Mouse (Mus musculus): ENCODE data around the gene Nrip3.
A peak's percentile ranks its signal among the peaks of the same experiment; 100 is the strongest.

Gene Nrip3

GRCm38 (mm10) chr7:109781470-109782203 lies at the start of gene Nrip3:
Nrip3 (minus strand) TSS chr7:109782025.
- peak; percentile 75 for DNase-seq

GRCm38 (mm10) chr7:109831376-109831775 lies 49.6 kb upstream of the Nrip3 start:
- DNase-seq = no peak

DNA sequence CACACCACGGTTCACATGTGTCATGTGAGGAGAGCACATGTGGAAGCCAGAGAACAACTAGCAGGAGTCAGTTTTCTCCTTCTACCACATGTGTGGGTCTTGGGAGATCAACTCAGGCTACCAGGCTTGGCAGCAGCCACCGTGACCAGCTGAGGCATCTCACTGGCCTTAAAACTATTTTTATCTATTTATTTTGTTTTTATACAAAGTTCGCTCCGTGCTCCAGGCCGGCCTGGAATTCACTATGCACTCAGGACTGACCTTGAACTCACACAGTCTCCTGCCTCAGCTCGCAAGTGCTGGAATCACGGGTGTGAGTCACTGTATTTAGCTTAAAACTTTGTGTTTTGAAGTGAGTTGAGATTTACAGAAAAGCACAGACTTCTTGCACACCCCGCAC lies 45.1 kb upstream of the Nrip3 start:
- peak; percentile 66 for DNase-seq

DNA sequence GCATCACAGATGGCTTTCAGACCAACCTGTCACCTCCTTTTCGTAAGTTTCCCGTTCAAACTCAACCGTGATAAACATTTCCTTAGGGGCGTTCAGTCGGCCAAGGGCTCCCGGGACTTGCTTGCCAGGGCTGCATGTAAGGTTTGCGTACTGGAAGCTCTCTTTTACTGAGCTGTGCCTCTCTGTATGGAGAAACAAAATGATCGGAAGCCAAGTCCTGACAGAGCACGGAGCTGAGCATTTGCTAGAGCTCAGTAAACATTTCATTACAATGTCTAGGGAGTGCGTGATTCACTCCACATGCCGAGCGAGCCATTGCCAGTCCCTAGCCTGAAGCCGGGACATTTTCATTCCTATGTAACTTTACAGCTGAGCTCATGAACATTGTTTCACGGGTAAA lies 43.5 kb upstream of the Nrip3 start:
- peak; percentile 51 for DNase-seq

DNA sequence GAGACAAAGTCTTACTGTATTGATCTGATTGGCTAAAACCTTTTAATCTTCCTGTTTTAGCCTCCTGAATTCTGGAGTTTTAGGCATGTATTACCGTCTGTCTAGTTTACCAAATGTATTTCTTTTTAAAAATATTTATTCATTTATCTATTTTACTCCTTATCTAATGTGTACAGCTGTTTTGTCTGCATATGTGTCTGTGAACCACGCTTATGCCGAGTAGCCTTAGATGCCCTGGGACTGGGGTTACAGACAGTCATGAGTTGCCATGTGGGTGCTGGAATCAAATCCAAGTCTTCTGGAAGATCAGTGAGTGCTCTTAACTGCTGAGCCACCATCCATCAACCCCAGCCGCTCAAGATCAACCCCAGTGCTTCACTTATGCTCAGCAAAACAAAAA lies 36.8 kb upstream of the Nrip3 start:
- no peak for DNase-seq

DNA sequence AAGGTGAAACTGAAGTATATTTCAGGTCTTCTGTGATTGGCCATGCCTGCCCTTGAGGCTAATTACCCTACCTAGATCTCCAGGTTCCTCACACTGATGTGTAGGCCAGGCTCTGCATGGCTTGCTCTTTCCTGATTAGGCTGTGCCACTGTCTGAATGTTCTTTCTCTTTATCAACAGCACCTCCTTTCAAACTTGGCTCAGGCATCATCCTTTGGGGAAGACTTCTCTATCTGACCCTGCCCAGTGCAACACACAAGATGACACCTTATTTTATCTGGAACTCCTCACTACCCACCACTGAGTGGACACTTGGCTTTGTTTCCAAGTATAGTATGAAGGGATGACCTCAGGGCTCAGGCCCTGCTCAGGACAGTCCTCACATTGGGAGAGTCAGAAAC lies 36.1 kb upstream of the Nrip3 start:
- DNase-seq = no peak

- no peak for DNase-seq
These were observed 31.7 kb upstream of the Nrip3 start for GRCm38 (mm10) chr7:109813330-109814140.

- DNase-seq = no peak
These were observed 26.0 kb upstream of the Nrip3 start for GRCm38 (mm10) chr7:109807616-109808485.

DNA sequence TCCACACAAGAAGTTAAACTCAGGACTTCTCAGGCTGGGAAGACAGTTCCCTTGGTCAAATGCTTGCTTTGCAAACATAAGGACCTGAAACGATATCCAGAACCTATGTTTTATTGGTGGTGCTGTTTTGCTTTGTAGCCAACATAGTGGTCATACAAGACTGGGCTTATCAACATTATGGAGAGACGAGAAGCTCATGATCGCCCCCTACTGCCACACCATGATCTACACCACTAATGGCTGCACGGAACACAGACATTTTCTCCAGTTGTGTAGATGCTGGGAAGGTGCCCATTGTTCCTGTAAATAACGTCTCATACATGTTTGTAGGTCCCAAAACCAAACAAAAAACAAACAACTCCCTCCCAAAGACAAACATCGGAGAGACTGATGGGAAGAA lies 23.0 kb upstream of the Nrip3 start:
- peak; percentile 56 for DNase-seq

DNA sequence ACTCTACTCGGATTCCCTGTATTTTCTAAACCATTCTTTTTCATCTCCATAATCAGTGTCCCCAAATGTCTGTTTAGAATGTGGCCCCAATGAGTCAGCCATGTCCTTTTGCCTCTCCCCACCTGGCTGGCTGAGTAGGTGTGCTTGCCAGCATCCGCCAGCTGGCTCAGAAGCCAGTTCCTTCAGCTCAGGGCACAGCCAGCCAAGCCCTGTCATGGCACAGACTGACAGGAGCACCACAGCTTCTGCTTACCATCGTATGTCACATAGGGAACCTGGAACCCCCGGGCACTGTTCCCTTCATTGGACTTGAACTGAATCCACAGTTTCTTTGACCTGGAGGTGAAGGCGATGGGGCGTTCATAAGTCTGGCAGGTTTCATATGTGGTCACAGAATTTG lies 22.5 kb upstream of the Nrip3 start:
- no peak for DNase-seq

GRCm38 (mm10) chr7:109803516-109803915 lies 21.7 kb upstream of the Nrip3 start:
- DNase-seq = no peak

- no peak for DNase-seq
These were observed 18.8 kb upstream of the Nrip3 start for GRCm38 (mm10) chr7:109800626-109801025.

GRCm38 (mm10) chr7:109799168-109799567 lies 17.3 kb upstream of the Nrip3 start:
- DNase-seq = peak; percentile 41

DNA sequence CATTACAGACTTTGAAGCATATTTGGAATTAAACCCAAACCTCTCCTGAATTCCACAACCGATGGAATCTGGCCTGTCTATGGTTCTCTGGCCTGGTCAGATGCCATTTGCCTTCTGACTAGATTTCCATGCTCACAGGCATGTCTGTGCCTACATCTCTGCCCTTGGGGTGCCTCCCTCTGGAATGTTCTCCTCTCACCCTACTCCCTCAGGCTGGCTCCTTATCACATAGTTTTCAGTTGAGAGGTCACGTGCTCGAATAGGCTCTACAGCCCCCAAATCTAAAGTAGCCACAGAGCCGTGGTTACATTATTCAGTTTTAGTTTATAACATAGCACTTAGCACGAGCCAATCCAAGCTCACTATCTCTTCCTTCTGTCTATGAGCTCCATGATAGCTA lies 13.7 kb upstream of the Nrip3 start:
- peak; percentile 27 for DNase-seq

- DNase-seq = no peak
These were observed 12.7 kb upstream of the Nrip3 start for GRCm38 (mm10) chr7:109794556-109794955.

GRCm38 (mm10) chr7:109792759-109793158 lies 10.9 kb upstream of the Nrip3 start:
- DNase-seq = peak; percentile 71

DNA sequence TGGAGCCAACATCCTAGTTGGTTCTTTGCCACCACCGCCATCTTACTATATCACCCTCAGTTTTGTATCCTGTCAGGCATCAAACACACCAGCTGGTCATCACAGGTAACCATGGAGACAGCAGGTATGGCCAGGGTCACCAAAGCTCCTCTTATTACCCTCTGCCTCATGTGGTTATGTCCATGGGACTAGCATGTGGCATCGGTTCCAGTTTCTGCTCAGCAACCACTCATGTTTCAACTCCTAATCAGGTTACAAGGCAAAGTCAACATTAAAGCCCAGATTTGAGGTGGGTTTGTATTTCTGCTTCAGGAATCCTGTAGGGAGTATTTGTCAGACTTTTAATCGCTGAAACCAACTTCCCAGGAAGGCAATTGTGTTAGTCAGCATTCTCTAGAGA lies 9.0 kb upstream of the Nrip3 start:
- no peak for DNase-seq

DNA sequence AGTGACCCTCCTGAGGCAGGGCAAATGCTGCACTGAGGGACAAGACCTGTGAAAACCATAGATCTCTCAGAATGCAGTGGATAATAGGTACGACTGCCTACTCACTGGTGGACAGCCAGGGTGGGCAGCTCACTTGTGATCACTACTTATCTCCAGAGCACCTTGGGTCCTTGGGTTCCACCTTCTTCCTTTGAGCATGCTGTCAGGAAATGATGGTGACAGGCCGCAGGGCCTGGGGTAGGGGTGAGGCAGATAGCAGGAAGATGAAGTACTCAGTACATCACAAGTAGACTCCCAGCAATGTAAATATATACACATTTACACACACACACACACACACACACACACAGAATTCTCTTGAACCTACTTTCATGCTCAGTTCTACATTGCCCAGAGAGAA lies 6.0 kb upstream of the Nrip3 start:
- DNase-seq = no peak

DNA sequence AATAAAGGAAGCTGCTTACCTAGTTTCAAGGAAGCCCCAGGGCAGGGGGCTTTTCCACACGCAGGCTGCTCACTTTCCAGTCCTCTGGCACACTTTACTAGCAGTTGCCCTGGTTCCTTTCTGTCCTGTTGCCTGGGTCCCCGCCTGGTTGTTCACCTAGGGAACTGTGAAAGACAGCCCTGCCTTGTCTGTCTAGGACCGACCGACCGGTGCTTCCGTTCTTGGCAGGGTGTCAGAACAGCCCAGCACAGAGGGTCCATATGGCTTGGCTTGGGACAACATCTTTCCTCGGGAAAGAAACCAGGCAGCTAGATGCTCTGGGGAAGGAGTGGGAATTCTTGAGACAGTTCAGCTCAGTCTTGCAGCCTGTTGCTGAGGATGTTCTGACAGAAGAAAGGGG lies 1.5 kb upstream of the Nrip3 start:
- no peak for DNase-seq

DNA sequence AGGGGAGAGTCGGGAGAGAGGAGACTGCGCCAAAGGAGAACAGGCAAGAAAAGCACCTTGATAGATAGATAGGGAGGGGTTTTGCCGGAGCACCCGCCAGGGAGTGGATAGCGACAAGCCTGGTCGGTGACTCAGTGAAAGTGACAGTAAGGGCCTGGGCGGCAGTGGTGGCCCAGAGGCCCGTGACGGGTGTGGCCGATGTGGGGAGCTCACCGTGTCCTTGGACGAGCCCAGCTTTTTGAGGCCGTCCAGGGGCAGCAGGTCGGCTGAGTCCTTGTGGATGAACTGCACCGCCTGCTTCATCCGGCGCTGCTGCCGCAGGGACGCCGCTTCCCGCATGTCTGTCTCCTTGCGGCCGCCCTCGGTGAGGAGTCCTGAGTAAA lies 747 bp downstream of the Nrip3 start:
- no peak for DNase-seq

- DNase-seq = no peak
These were observed 9.6 kb downstream of the Nrip3 start for GRCm38 (mm10) chr7:109772251-109772650.

GRCm38 (mm10) chr7:109768699-109769383 lies 13.0 kb downstream of the Nrip3 start:
- no peak for DNase-seq

All from lung, postnatal 10 days (tissue).